Mouse (Mus musculus): ENCODE results near the gene Tab3.

The Tab3 gene

DNA sequence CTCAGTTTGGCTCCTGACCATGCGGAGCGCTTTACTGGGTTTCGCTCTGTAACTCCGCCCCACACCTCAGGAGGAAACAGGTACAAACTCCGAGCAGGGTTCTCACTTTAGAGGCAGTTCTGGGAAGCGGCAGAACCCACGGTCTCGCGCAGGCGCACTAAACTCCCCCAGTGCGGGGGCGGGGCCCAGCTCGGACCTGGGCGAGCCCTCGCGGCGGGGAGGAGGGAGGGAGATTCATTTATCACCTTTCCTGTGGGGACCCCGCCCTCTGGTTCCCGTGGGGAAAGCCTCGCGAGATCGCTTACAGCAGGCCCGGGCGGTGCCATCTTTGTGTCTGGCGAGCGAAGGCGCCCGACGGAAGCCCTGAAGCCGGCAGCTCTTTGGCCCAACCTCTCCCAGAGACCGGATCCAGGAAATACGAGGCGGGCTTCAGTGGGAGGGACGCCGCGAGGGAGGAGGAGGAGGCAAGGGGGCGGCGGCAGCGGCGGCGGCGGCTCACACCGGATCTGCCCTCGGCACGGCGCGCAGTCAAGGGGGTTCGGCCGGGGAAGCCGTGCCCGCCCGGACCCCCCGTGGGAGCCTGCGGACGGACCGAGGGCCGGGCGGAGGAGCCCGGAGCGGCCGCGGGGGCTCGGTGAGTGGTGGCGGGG lies at the start of gene Tab3:
Gene Tab3 (plus strand): TSS at position 491 of the 650 bp plus-strand sequence.
- DNase-seq (ENCODE audit: low read depth, low spot score), result peak; percentile 89

DNA sequence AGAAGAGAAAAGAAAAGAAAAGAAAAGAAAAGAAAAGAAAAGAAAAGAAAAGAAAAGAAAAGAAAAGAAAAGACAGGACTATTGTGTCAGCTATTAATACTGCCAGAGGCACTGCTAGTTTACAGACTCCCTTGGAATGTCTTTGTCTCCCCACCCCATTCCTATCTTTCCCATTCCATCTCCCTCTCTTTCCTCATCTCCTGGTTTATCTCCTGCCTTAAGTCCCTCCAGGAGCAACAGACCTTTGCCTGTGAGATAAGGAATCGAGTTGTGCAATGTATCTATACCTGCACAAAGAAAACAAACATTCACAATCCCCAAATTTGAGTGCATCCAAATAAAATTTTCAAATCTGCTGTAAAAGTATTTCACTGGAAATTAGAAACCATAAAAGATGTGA lies 48.3 kb upstream of the Tab3 start:
- no peak for DNase-seq (ENCODE audit: low read depth, low spot score)

DNA sequence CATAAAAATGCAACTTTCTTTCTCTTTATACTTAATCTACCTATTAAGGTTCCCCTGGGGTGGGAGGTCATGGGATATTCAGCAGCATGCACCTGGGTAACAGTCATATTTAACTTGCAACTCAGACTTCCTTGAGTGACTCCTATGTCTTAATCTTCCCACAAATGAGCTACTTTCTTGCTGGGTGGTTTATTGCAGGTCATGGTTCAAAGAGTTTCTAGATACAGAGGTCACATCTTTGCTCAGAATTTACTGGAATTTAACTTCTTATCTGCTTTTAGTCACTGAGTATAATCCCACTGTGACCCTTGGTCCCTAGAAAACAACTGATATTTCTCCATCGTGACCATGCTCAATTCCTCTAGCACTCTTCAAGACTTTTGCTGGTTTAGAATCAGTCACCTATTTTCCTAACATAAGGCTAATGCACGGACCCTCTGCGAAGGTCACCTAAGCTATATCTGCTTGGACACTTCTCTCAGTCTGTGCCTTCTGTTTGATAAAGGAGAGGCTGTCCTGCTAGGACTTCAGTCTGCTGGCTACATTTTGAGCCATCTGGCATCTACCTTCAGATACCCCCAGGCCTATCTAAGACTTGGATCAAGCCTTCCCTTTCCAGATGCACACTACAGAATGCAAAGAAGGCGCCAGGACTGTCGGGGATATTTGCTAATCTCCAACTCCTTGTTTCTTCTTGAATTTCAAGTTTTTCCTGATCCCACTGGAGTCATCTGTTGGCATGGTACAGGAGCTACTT lies 47.4 kb upstream of the Tab3 start:
- DNase-seq (ENCODE audit: low read depth, low spot score), result no peak

DNA sequence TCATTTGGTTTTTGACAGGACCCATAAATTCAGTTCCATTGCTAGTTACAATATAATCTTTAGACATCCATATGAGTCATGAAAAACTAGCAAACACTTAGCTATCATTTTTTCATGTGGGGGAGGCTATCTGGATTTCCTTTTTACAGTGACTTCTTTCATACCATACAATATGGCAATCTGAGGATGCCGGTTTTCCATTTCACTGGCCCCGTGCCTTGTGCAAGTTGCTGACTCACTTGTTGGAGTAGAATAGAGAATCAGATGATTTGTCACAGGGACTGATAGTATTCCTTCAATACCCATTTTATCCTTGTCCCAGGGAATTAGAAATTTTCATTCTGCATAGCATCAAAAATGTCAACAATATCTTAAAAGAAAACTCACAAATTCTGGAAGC lies 14.9 kb upstream of the Tab3 start:
- no peak for DNase-seq (ENCODE audit: low read depth, low spot score)

DNA sequence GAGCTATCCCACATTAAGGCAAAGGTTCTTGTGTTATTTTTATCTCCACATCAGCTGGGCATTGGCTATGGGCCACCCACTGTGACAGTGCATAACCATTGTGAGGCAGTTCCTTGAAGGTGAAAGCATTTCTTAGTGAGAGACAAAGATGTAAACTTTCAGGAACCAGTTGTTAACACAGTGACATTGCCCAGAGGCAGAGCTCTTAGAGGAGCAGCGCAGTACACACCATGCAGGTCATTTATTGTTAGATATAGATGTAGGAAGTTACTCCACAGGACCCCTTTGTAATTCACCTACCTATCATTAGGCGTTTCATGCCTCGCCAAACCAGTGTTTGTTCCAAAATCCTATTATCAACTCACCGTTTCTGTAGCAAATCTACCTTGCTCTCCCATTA lies 7.6 kb upstream of the Tab3 start:
- no peak for DNase-seq (ENCODE audit: low read depth, low spot score)

DNA sequence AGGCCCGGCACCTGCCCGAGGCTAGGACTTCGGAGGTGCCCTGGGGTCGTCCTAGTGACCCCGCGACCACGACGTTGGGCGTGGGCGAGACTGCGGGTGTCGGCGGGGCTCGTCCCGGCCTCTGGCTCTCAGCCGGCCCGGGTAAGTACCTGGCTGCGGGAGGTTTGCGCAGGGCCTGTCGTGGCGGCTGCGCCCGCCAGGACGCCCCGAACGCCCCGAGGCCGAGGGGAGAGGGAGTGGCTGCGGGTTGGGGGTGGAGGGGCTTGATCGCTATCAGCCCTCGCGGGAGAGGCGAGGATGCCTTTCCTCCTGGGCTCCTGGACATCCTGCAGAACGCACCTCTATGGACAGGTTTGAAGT lies 340 bp downstream of the Tab3 start:
- peak; percentile 1 for DNase-seq (ENCODE audit: low read depth, low spot score)

DNA sequence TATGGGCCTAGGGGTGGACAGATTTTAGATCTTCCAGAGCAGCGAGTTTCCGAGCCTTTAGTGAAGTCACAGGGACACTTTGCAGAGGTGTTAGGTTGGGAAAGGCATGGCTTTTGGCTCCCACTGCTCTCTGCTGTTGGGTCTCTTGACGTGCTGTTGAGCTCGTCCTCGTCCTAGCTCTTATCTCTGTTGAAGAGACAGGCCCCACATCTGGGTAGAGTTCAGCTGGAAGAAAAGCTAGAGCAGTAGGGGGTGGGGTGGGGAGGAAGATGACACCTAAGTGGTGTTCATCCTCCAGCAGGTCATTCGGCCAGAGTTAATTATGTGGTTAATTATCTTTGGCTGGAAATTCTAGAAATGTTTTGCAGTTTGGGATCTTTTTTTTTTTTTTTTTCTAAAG lies 2.5 kb downstream of the Tab3 start:
- no peak for DNase-seq (ENCODE audit: low read depth, low spot score)

DNA sequence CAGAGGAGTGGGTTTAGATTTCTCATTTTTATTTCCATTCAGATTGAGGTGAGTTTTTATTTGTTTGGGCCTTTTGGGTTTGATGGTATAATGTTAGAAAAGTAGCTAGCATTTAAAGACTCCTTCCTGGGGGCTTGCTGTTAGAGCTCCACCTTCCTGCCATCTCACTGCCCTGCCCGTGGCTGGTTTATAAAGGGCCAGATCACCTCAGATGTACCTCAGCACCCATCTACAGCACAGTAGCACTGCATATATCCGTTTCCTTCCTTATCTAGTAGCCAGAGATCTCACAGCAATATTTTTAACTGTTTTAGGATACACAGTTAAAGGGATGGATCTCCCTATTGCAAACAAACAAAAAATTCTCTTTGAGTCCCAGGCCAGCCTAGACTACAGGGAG lies 6.9 kb downstream of the Tab3 start:
- DNase-seq (ENCODE audit: low read depth, low spot score), result no peak

DNA sequence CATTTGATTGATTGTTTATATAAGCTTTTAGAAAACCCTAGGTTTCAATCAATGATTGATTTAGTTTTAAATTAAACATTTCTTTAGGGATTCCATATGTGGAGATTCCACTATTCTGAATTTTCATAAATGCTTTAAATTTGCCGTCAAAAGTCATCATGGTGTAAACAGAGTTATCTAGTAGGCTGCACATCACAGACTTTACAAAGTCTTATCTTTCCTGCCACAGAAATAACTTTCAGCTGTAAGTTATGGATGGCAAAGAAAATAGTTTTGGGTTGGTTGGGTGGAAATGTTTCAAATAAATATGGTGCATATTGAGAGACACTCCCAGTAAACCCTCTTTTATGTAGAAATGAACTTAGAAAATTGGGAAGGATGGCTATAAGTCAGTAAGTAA lies 8.7 kb downstream of the Tab3 start:
- DNase-seq (ENCODE audit: low read depth, low spot score), result no peak

DNA sequence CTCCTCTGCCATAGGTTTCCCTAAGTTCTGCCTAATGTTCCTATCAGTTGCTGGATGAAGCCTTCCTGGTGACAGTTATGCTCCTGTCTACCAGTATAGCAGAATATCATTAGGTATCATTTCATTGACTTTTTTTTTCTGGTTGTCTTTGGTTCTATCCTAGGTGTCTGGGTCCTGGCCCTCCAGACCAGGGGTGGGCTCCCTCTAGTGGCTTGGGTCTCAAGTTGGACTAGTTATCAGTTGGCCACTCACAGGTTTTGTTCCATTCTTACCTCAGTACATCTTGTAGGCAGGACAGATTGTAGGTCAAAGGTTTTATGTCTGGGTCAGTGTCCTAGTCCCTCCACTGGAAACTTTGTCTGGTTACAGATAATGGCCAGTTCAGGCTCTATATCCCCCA lies 11.8 kb downstream of the Tab3 start:
- DNase-seq (ENCODE audit: low read depth, low spot score), result no peak

DNA sequence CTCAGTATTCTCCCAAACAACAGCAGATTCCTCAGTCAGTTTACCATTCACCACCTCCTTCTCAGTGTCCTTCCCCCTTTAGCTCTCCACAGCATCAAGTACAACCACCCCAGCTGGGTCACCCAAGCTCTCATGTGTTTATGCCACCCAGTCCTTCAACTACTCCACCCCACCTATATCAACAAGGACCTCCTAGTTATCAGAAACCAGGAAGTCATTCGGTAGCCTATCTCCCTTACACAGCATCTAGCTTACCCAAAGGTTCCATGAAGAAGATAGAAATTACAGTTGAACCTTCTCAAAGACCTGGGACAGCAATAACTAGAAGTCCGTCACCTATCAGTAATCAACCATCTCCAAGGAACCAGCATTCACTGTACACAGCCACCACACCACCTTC lies 40.9 kb downstream of the Tab3 start:
- no peak for DNase-seq (ENCODE audit: low read depth, low spot score)

DNA sequence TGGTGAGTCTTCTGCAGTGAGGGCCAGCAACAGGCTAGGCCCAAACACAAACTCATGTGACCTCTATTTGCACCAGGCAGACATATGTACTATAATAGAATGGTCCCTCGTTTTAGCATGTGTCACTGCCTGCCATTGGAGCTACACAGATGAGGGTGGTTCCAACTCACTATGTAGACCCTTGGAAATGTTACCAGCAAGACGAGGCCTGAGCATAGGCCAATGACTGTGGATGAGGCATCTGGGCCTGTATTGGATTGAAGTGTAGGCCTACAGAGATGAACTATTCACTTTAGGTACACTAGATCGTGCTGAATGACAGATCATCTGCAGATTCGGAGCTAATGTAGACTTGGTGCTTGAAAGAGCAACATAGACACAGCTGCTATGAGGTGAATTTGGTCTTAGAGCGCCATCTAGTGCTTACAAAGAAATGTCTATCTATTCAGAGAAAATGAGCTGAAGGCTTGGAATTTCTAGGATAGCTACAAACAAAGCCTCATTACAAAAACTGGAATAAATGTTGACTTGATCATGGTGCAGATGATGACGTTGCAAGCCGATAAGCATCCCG lies 72.5 kb downstream of the Tab3 start:
- peak; percentile 17 for DNase-seq (ENCODE audit: low read depth, low spot score)

DNA sequence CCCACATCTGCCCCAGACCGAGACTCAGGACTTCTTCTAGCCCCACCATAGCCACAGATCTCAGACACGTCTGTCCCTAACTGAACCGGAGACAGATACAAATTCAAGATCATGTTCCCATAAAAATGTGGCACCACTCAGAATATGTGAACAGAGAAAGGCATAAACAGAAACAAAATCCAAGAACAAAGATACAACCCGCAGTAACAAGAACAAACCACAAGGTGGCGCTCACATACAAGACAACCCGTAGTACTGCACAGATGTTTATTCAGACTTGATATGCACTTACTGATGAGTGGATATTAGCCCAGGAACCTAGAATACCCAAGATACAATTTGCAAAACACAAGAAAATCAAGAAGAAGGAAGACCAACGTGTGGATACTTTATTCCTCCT lies 103.0 kb downstream of the Tab3 start:
- DNase-seq (ENCODE audit: low read depth, low spot score), result peak; percentile 21

DNA sequence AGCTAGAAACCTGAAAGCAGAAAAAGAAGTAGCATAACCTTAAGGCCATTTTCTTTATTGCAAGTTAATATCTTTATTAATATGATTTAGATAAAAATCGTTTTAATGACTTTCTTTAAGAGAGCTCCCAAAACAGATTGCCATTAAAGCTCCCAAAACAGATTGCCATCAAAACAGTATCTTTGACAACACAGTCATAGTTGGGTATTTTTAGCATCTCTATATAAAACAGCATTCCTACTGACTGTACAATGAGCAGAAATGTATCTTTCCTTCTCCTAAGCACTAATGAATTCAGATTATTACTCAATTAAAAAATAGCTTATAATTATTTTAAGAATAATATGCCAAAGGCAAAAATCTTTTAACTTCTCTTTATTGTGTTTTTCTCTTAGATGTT lies 108.3 kb downstream of the Tab3 start:
- no peak for DNase-seq (ENCODE audit: low read depth, low spot score)

DNA sequence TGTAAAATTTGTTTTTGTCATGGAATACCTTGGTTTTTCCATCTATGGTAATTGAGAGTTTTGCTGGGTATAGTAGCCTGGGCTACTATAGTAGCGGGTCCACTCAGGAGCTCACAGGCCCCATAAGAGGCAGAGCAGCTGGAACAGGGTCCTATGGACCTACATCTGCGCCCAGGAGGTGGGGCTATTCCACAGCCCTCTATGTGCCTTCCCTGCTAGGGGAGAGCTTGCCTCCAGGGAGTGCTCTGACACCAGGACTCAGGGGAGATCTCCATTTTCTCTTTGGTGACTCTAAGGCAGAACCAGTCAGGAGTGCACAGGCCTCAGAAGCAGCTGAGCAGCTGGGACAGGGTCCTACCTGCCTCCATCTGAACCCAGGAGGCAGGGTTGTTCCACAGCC lies 109.9 kb downstream of the Tab3 start:
- no peak for DNase-seq (ENCODE audit: low read depth, low spot score)
